Mouse (Mus musculus) B cell, adult 2 months (primary cell): ENCODE results near the gene Glrx5.

Source experiments
- DNase-seq, 2 experiments: peaks; one replicate each; pipeline ENCODE4 v3.0.0; 2022

Glrx5 gene

DNA sequence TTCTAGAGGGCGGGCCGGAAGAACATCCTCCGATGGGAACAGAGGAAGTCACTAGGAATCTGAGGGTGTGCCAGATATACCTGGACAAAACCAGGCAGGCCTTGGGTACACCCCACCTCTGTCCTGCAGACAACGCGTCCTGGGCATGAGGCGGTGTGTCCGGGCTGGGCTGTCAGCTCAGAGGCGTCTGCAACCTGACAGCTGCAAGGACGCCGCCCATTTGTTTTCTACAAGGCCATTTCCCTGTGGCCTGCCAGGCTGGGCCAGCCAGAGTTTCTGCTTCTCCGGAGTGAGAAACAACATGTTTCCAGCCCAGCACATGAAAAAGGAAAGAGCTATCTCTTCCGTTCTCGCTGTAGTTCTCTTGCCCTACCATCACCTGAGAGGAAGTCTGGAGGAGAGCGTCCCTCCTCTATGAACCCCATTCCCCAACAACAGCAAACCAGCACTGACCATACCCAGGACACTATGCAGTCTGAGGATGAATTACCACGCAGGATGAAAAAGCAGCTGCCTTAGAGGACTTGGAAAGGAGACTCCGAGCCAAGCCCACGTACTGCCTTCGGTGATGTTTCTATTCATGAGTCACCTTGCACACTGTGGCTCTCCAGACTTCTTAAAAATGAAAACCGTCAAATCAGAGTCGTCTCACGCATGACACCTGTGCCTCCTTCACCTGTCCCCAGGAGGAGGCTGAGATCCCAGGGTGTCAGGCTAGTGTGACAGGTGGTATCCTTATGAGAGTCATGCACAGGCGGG lies 27.4 kb upstream of the Glrx5 start:
- no peak for DNase-seq

DNA sequence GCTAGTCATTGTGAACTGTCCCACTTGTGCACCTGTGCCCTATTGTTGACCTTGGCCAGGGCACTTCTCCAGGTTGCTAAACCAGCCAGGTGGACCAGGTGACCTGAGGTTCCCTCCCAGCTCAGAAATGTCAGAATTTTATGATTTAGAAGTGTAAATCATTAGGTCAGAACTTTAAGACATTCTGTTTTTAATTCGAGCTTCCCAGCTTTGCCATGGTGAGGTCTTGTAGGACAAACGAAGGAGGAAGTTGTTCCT lies 26.8 kb upstream of the Glrx5 start:
- no peak for DNase-seq

- no peak for DNase-seq
Observed at GRCm38 (mm10) chr12:105008150-105008549, 24.3 kb upstream of the Glrx5 start.

GRCm38 (mm10) chr12:105008752-105009178 lies 23.7 kb upstream of the Glrx5 start:
- DNase-seq: peak; percentile 70 to 74

DNA sequence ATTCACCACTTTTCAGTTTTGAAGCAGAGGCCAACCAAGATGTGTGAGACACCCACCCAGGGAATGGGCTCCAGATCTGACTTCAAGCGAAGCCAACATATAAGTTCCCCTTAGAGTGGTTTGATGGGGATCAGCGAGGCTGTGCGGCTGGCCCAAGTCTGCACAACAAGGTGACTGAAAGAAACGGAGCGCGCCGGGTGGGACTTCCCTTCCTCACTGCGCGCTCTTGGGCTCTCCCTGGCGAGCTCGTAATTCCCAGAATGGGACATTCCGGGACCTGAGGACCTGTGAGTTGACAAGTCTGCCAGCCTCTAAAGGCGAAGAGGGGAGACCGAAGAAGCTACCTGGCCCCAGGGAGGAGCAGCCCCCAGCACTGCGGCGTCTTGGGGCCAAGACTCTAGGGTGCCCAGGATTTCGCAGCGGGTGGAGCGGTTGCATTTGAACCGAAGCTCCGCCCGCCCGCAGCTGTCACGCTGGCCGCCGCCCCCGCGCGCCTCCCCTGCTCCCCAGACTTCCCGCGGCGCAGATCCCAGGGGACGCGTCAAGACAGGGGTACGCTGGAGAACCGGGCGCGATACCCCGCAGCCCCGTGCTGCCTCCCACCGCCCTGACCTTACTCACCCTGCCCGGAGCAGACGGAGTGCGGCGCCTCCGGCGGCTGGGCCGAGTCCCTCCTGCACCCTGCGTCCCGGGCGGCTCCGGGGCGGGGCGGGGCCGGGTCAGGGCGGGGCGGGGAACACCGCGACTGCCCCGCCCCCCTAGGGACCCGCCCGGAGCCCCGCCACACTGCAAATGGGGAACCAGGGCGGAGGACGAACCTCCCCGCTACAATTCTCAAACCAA lies 22.9 kb upstream of the Glrx5 start, which contains the start of gene Syne3:
TSS of gene Syne3 (minus strand) at position 440 of the 843 bp plus-strand sequence.
- DNase-seq: peak; percentile 85 to 87

- DNase-seq: no peak
Observed at GRCm38 (mm10) chr12:105010213-105010790, 22.2 kb upstream of the Glrx5 start.

GRCm38 (mm10) chr12:105011589-105011988 lies 20.9 kb upstream of the Glrx5 start:
- DNase-seq: no peak

- no peak for DNase-seq
Observed at GRCm38 (mm10) chr12:105012314-105012713, 20.2 kb upstream of the Glrx5 start.

DNA sequence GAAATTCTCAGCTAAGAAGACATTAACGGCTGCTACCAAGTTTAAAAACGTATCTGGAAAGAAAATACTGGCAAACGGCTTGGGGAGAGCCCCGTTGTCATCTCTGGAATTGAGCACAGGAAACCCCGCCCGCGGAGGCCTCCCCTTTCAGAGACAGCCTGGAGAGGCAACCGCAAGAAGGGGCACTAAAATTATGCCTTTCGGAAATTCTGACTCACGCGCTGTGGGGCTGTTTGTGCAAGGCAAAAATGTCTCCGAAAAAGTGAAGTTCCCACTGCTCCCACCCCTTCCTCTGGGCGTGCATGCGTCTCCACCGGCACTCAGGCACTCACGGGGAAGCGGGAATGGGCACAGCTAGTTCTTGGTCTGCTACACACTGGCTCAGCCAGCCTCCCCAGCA lies 19.4 kb upstream of the Glrx5 start:
- peak; percentile 78 for DNase-seq

DNA sequence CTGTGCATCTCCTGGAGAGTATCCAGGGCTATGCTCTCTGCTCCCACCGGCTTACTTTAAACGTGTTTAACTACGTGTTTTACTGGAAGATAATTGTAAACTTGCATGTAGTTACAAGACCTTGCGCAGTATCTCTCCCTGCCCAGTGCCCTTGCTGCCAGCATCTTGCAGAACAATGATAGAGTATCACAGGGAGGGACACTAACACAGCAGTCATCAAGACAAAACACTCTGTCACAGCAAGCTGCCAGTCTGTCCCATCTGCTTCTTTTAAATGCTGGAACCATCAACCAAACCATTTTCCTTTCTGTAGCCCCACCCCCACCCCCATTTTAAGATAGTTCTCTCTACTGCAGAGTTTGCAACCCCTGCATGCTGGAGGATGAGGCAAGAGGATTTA lies 16.3 kb upstream of the Glrx5 start:
- DNase-seq: no peak

GRCm38 (mm10) chr12:105016639-105017038 lies 15.8 kb upstream of the Glrx5 start:
- DNase-seq: no peak

GRCm38 (mm10) chr12:105019359-105020219 lies 12.9 kb upstream of the Glrx5 start:
- DNase-seq: no peak

DNA sequence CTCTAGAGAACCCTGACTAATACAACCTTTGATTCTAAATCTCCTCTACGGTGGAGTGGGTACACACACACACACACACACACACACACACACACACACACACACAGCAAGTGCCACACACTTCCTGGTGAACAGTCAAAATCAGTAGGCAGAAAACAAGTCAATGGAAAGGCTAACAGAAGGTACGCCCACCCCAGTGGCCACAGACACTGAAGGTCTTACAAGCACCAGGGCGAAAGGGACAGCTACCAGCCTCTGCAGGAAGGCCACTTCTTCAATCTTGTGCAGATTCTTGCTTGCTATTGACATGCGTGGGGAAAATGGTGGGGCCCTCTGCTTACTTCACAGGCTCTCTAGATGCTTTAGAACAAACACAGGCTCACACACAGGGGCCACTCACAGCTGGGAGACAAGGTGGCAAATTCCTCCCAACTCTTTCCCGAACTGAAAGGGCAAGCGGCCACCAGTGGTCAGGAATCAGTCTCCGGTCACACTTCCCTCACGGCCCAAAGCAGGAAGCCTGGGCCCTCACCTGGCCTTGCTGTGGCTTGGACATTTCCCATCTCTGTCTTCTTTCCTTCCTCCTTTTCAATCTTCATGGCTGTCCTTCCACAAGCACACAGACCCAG lies 10.9 kb upstream of the Glrx5 start:
- DNase-seq: no peak

DNA sequence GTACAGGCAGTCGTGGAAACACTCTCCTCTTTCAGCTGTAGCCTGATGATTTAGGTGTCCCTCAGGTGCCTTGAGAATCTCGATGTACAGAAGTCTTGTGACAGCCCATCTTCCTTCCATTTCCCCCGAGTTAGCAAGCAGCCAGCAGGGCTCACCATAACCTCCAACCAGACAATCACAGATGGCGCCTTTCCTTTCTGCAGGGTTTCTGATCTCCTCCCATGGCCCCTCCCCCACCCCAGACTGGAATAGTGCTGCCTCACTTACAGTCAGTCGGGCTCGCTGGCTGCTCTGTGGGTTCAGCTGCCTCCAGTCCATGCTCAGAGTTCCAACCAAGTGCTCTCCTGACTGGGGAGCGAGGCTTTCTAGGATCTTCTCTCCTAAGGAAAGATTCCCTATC lies 10.3 kb upstream of the Glrx5 start:
- no peak for DNase-seq

- no peak for DNase-seq
Observed at GRCm38 (mm10) chr12:105022776-105023175, 9.7 kb upstream of the Glrx5 start.

DNA sequence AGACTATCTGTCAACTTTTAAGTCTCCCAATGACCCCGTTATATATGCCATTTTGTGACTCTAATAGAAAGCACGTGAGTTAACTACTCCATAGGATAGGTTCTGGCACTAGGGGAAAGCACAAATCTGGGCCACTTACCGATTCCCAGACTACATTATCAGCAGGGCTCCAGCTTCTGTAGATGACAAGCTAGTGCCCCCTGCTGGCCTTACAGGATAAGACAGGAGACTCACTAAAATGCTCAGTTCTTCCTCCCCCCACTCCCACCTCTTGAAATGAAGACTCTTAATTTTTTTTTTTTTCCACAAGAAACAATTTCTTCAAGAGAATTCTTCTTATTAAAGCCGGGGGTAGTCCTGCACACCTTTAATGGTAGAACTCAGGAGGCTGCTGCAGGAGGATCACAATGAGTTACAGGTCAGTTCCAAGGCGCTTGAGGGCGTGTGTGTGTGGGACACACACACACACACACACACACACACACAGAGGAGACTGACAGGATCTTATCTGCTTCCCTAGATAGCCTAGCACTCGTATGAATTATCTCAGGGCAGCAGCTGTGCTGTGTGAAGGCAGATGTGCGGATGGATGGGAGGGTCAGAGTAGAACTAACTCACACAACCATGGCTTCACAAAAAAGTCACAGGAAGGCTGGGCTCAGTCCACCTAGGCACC lies 7.1 kb upstream of the Glrx5 start:
- peak; percentile 83 to 85 for DNase-seq

GRCm38 (mm10) chr12:105025947-105026586 lies 6.4 kb upstream of the Glrx5 start:
- no peak for DNase-seq

DNA sequence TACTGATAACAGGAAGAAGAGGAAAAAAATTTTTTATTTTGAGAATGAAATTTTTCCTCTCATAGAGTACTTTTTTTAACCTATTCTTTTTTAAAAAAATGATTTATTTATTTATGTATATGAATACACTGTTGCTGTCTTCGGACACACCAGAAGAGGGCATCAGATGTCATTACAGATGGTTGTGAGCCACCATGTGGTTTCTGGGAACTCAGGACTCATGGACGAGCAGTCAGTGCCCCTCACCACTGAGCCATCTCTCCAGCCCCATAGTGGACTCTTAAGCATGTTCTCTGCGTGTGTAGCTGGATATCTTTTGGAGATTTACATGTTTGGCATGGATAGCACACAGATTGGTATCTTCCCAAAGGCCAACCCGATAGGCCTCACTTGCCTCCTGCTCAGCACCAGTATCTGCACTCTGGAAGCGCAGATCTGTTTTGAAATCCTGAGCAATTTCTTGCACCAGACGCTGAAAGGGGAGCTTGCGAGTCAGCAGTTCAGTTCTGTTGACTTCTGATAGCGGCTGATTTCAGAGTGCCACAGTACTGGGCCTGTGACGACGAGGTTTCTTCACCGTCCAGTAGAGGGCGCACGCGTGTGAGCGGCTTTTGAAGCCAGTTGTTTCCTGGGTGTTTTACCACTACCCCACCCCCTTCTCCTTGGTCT lies 5.0 kb upstream of the Glrx5 start:
- peak; percentile 92 for DNase-seq

DNA sequence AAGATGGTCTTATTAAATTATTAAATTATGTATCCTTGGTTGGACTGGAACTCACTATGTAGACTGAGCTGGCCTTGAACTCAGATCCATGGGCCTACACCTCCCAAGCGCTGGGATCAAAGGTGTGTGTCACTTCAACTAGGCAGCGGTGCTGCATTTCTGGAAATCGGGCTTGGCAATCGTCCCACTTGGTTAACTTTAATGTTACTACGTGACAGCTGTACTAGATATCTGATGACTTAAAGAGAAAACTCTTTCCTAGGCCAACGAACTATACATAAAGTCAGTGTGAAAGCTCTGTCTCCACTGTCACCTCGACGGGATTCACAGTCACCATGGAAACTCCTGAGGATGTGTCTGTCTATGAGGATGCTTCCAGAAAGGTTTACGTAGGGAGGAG lies 2.6 kb upstream of the Glrx5 start:
- DNase-seq: no peak
